ENCODE assay signal across 16 mouse cellular contexts in the genomic region with DNA sequence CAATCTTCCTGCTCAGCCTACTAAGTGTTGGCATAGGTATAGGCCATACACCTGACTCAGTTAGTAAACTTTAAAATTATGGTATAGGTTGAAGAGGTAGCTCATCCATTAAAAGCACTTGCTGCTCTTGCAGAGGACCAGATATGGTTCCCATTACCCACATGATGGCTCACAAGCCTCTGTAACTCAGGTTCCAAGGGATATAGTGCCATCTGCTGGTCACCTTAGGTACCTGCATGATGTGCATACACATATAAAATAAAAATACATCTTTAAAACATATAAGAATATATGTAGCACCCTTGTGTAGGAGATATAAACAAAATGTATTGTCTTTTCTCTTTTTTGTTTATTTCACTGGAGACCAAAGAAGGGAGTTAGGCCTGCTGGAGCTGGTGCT. TPM values are rescaled to one million over a fixed set of nuclear protein-coding genes. Genes with fewer than 3 reads are reported as not detected.
A peak's percentile ranks its signal among the peaks of the same experiment; 100 is the strongest.
DNase-seq lines count a peak whose midpoint lies in the region; ATAC-seq and TF ChIP-seq lines count a peak whose summit lies in the region.
"Had no signal": no experiment of that assay in that cellular context is flagged by ENCODE, and none has a peak within 500 bp of the region (broad histone marks: within the 10 kb centered on the region; RNA-seq: fewer than 3 reads in every experiment).

No protein-coding gene starts in this region.

- H3K27ac ChIP-seq in intestine, postnatal 0 days (ENCODE audit: low read depth, low read length), result no peak overlapping the region
- no peak overlapping the region for H3K27ac ChIP-seq in intestine, embryonic 15.5 days
- no peak overlapping the region for H3K27ac ChIP-seq in midbrain, embryonic 11.5 days (ENCODE audit: low read depth, low read length)
- no peak overlapping the region for H3K27ac ChIP-seq in midbrain, embryonic 14.5 days (replicated peaks; ENCODE audit: low read depth, low read length)
- H3K27ac ChIP-seq: hindbrain, embryonic 14.5 days; liver, embryonic 15.5 days had no signal

- no peaks in the 10 kb centered on the region for H3K36me3 ChIP-seq in intestine, postnatal 0 days (ENCODE audit: control insufficient read depth, insufficient read depth)
- no peaks in the 10 kb centered on the region for H3K36me3 ChIP-seq in intestine, embryonic 15.5 days
- no peaks in the 10 kb centered on the region for H3K36me3 ChIP-seq in midbrain, embryonic 11.5 days (ENCODE audit: control insufficient read depth, insufficient read depth, low read length)
- H3K36me3 ChIP-seq in midbrain, embryonic 14.5 days (ENCODE audit: control insufficient read depth, insufficient read depth, low read length), result no peaks in the 10 kb centered on the region
- H3K36me3 ChIP-seq in E14TG2a.4 (ENCODE audit: insufficient read depth, low read length), result no peaks in the 10 kb centered on the region
- H3K36me3 ChIP-seq: liver, embryonic 15.5 days had no signal

- TF ChIP-seq CTCF in intestine, postnatal 0 days (IDR thresholded peaks at IDR 0.05; ENCODE audit: low read depth), result peak; percentile 55
- TF ChIP-seq CTCF in E14TG2a.4 (conservative IDR thresholded peaks at IDR 0.05; ENCODE audit: low read length), result peak; percentile 60

- peak; percentile 82 for DNase-seq in midbrain, embryonic 11.5 days (ENCODE audit: low spot score, missing footprints)
- no peak for DNase-seq in midbrain, embryonic 14.5 days
- DNase-seq in c-Kit-positive CD71-positive TER-119-positive erythroid progenitor cells, embryonic 14.5 days (ENCODE audit: low spot score), result peak; percentile 35
- DNase-seq in cerebellum, postnatal 25 days, result no peak
- no peak for DNase-seq in frontal cortex, postnatal 25 days (ENCODE audit: low spot score in 2 of 2)
- DNase-seq: cerebellum, adult 9-10 months; embryo, embryonic 11 days; heart, postnatal 10 days; kidney, adult 8-10 months; thymus, adult 2 months had no signal

- no peak overlapping the region for H3K4me3 ChIP-seq in intestine, postnatal 0 days (ENCODE audit: low read depth, low read length)
- no peak overlapping the region for H3K4me3 ChIP-seq in intestine, embryonic 15.5 days (replicated peaks)
- H3K4me3 ChIP-seq in midbrain, embryonic 11.5 days (ENCODE audit: low read depth, low read length), result no peak overlapping the region
- no peak overlapping the region for H3K4me3 ChIP-seq in midbrain, embryonic 14.5 days (replicated peaks; ENCODE audit: low read depth, low read length)
- H3K4me3 ChIP-seq in E14TG2a.4 (replicated peaks; ENCODE audit: low read length), result no peak overlapping the region
- H3K4me3 ChIP-seq: liver, embryonic 15.5 days had no signal

- H3K27me3 ChIP-seq in intestine, postnatal 0 days (replicated peaks; ENCODE audit: control insufficient read depth, insufficient read depth, low read length), result no peaks in the 10 kb centered on the region
- no peaks in the 10 kb centered on the region for H3K27me3 ChIP-seq in intestine, embryonic 15.5 days (replicated peaks)
- no peaks in the 10 kb centered on the region for H3K27me3 ChIP-seq in midbrain, embryonic 11.5 days (ENCODE audit: control insufficient read depth, insufficient read depth, low read length)
- no peaks in the 10 kb centered on the region for H3K27me3 ChIP-seq in midbrain, embryonic 14.5 days (ENCODE audit: control insufficient read depth, insufficient read depth, low read length)
- H3K27me3 ChIP-seq in E14TG2a.4 (ENCODE audit: insufficient read depth, low read length), result no peaks in the 10 kb centered on the region
- H3K27me3 ChIP-seq: liver, embryonic 15.5 days had no signal

- H3K9me3 ChIP-seq in intestine, postnatal 0 days (ENCODE audit: control insufficient read depth), result 0 out of 2 replicates have a peak, but pooled peaks cover 3% of the 10 kb centered on the region
- no peaks in the 10 kb centered on the region for H3K9me3 ChIP-seq in intestine, embryonic 15.5 days
- no peaks in the 10 kb centered on the region; the same call in 1 of the 2 replicates for H3K9me3 ChIP-seq in midbrain, embryonic 11.5 days (ENCODE audit: control insufficient read depth, low read length)
- H3K9me3 ChIP-seq in midbrain, embryonic 14.5 days (ENCODE audit: control insufficient read depth, low read length), result peaks cover 3% of the 10 kb centered on the region; the same call in 1 of the 2 replicates
- H3K9me3 ChIP-seq in E14TG2a.4 (ENCODE audit: low read length), result peaks cover 42% of the 10 kb centered on the region

- no peak for ATAC-seq in intestine, postnatal 0 days
- ATAC-seq in intestine, embryonic 15.5 days, result no peak
- ATAC-seq in midbrain, embryonic 11.5 days (ENCODE audit: low FRiP score), result no peak
- no peak for ATAC-seq in midbrain, embryonic 14.5 days (ENCODE audit: low FRiP score, low TSS enrichment)
- ATAC-seq: forebrain, embryonic 16.5 days had no signal

- no peaks in the 10 kb centered on the region for H3K4me1 ChIP-seq in intestine, postnatal 0 days (replicated peaks; ENCODE audit: control insufficient read depth, insufficient read depth, low read length)
- 0 out of 2 replicates have a peak, but pooled peaks cover 5% of the 10 kb centered on the region for H3K4me1 ChIP-seq in intestine, embryonic 15.5 days (replicated peaks)
- no peaks in the 10 kb centered on the region for H3K4me1 ChIP-seq in midbrain, embryonic 11.5 days (ENCODE audit: control insufficient read depth, insufficient read depth, low read length)
- peaks cover 6% of the 10 kb centered on the region; the same call in 1 of the 2 replicates for H3K4me1 ChIP-seq in midbrain, embryonic 14.5 days (ENCODE audit: control insufficient read depth, insufficient read depth, low read length)
- peaks cover 17% of the 10 kb centered on the region for H3K4me1 ChIP-seq in E14TG2a.4 (replicated peaks; ENCODE audit: low read depth, low read length)

- H3K9ac ChIP-seq in intestine, postnatal 0 days (ENCODE audit: low read depth, low read length), result no peak overlapping the region
- H3K9ac ChIP-seq in intestine, embryonic 15.5 days, result no peak overlapping the region
- H3K9ac ChIP-seq in midbrain, embryonic 11.5 days (ENCODE audit: low read length), result no peak overlapping the region
- H3K9ac ChIP-seq in midbrain, embryonic 14.5 days (replicated peaks; ENCODE audit: low read length), result no peak overlapping the region
- H3K9ac ChIP-seq: hindbrain, embryonic 14.5 days; liver, embryonic 15.5 days had no signal

- no peak overlapping the region for H3K4me2 ChIP-seq in intestine, postnatal 0 days (replicated peaks; ENCODE audit: low read depth)
- H3K4me2 ChIP-seq in intestine, embryonic 15.5 days (replicated peaks), result no peak overlapping the region
- no peak overlapping the region for H3K4me2 ChIP-seq in midbrain, embryonic 11.5 days
- H3K4me2 ChIP-seq in midbrain, embryonic 14.5 days (ENCODE audit: low read length), result no peak overlapping the region
- H3K4me2 ChIP-seq: hindbrain, embryonic 14.5 days; liver, embryonic 15.5 days had no signal

RNA-seq across cellular contexts. Expression of a gene that starts 3.6 kb away (rescaled TPM):
- polyA plus RNA-seq in intestine, postnatal 0 days (2015; fragmentation: Nextera tagmentation; extraction: Ambion mirVana), result 2.3 and 2.8 TPM in 2 replicates
- polyA plus RNA-seq in intestine, embryonic 15.5 days (2015; fragmentation: Nextera tagmentation; extraction: Ambion mirVana), result 7.8 and 8.8 TPM in 2 replicates
- polyA plus RNA-seq in midbrain, embryonic 11.5 days (2014; fragmentation: Nextera tagmentation; extraction: Ambion mirVana), result 13.5 and 14.0 TPM in 2 replicates
- 2.0 and 6.2 TPM in 2 replicates for polyA plus RNA-seq in midbrain, embryonic 14.5 days (2014; fragmentation: Nextera tagmentation; extraction: Ambion mirVana)

Comparison
In these comparisons a context has a peak if more than half of its experiments do, and no peak if none do; other contexts are left out.
1. DNase-seq: peak in midbrain, embryonic 11.5 days (single experiment) and c-Kit-positive CD71-positive TER-119-positive erythroid progenitor cells, embryonic 14.5 days (single experiment); none in midbrain, embryonic 14.5 days (single experiment), cerebellum, postnatal 25 days (0 of 2) and frontal cortex, postnatal 25 days (0 of 2).